Mouse (Mus musculus) liver, embryonic 14.5 days (tissue): ENCODE results near the gene Gtf3c5.

Source experiments
- CTCF ChIP-seq: IDR thresholded peaks from 2 replicates; pipeline ENCODE4 v1.5.1; 2016; ENCODE audit warnings: antibody characterized with exemption, low read depth, control low read depth
- EP300 ChIP-seq: IDR thresholded peaks from 2 replicates; pipeline ENCODE4 v1.6.1; 2016; ENCODE audit warnings: antibody characterized with exemption, low read depth

GRCm38 (mm10) chr2:28610716-28611406 is 27.3 kb upstream of the Gtf3c5 start:
- no peak for TF ChIP-seq EP300
- 0 out of 2 replicates have a peak, but pooled peaks have one; percentile 16 for TF ChIP-seq CTCF
